Mouse (Mus musculus) liver, embryonic 15.5 days (tissue): ENCODE measurements around the gene Lin54. TPM values are rescaled to one million over a fixed set of nuclear protein-coding genes. Genes with fewer than 3 reads are reported as not detected.

Experiments
- ATAC-seq: fragments of 200-750 bp; cut with Nextera tagmentation; 2 replicates; pipeline ENCODE4 v1.8.0; 2017; ENCODE audit warnings: moderate number of reproducible peaks, mild to moderate bottlenecking, moderate library complexity; ENCODE audit not compliant: insufficient read depth
- H3K27ac ChIP-seq: fragments of 300-500 bp; sonication (generic); replicated peaks from 2 replicates; pipeline ENCODE4 v1.5.1; 2015; ENCODE audit warnings: mild to moderate bottlenecking, inconsistent platforms
- H3K27me3 ChIP-seq: fragments of 300-500 bp; sonication (generic); 2 replicates; pipeline ENCODE4 v1.6.1; 2015; ENCODE audit warnings: mild to moderate bottlenecking, inconsistent platforms
- H3K36me3 ChIP-seq: fragments of 300-500 bp; sonication (generic); replicated peaks from 2 replicates; pipeline ENCODE4 v1.6.1; 2015; ENCODE audit warnings: moderate library complexity, mild to moderate bottlenecking, inconsistent platforms
- H3K4me1 ChIP-seq: fragments of 300-500 bp; sonication (generic); replicated peaks from 2 replicates; pipeline ENCODE4 v1.6.1; 2015; ENCODE audit warnings: inconsistent platforms
- H3K4me2 ChIP-seq: fragments of 300-500 bp; sonication (generic); 2 replicates; pipeline ENCODE4 v1.6.1; 2015; ENCODE audit warnings: moderate library complexity, mild to moderate bottlenecking, inconsistent platforms
- H3K4me3 ChIP-seq: fragments of 300-500 bp; sonication (generic); replicated peaks from 2 replicates; pipeline ENCODE4 v1.5.1; 2015; ENCODE audit warnings: mild to moderate bottlenecking, inconsistent platforms
- H3K9ac ChIP-seq: fragments of 300-500 bp; sonication (generic); 2 replicates; pipeline ENCODE4 v1.6.1; 2015; ENCODE audit warnings: moderate library complexity, mild to moderate bottlenecking, inconsistent platforms
- H3K9me3 ChIP-seq: fragments of 300-500 bp; sonication (generic); replicated peaks from 2 replicates; pipeline ENCODE4 v1.6.1; 2016; ENCODE audit warnings: inconsistent platforms
- WGBS: fragments of 180-500 bp; shearing (Covaris S2); methylation state at CpG from one replicate; pipeline ENCODE4 v1.1.7; 2015; ENCODE audit warnings: mixed read lengths; ENCODE audit not compliant: insufficient replicate concordance; 5-methylcytosine and 5-hydroxymethylcytosine counted together
- polyA plus RNA-seq: library from polyadenylated mRNA; unstranded; fragments of >200 nt; fragmentation: Nextera tagmentation; extraction: Ambion mirVana; gene quantifications from 2 replicates; pipeline ENCODE4 v1.2.1, GENCODE M21; 2015

Lin54 gene
- polyA plus RNA-seq, 1 experiment from 2014 or later = 9.1 TPM

- Histone ChIP-seq H3K9ac (no peak overlapping the region), H3K36me3 (peaks cover 10% of the 10 kb centered on the region), H3K4me2 (peak overlapping the region; percentile 35), H3K4me1 (peaks cover 24% of the 10 kb centered on the region), H3K27ac (no peak overlapping the region), H3K4me3 (no peak overlapping the region; the same call in 1 of the 2 replicates), H3K9me3 (no peaks in the 10 kb centered on the region), H3K27me3 (peaks cover 15% of the 10 kb centered on the region)
- WGBS = 82% methylated on average over 2 of the region's 2 CpGs
- no peak for ATAC-seq
These were observed 19.8 kb upstream of the Lin54 start for GRCm38 (mm10) chr5:100520223-100520622.

GRCm38 (mm10) chr5:100519027-100519411 is 18.6 kb upstream of the Lin54 start:
- peak overlapping the region; percentile 79 for H3K4me2 ChIP-seq
- peak overlapping the region; percentile 85 for H3K4me3 ChIP-seq
- peaks cover 24% of the 10 kb centered on the region for H3K4me1 ChIP-seq
- WGBS = 6% methylated on average over 5 of the region's 5 CpGs
- no peak for ATAC-seq
- H3K9me3 ChIP-seq = no peaks in the 10 kb centered on the region
- H3K9ac ChIP-seq = peak overlapping the region; percentile 81
- H3K36me3 ChIP-seq = peaks cover 6% of the 10 kb centered on the region
- H3K27me3 ChIP-seq = peaks cover 26% of the 10 kb centered on the region
- H3K27ac ChIP-seq = peak overlapping the region; percentile 83

GRCm38 (mm10) chr5:100518049-100519026 is 17.9 kb upstream of the Lin54 start, which contains the start of gene Cops4:
Cops4 (plus strand) TSS chr5:100518309.
- Histone ChIP-seq H3K36me3 (peaks cover 6% of the 10 kb centered on the region), H3K4me1 (peaks cover 23% of the 10 kb centered on the region), H3K27me3 (peaks cover 29% of the 10 kb centered on the region), H3K27ac (peak within 1 kb of the TSS; percentile 83), H3K9me3 (no peaks in the 10 kb centered on the region), H3K9ac (peak within 1 kb of the TSS; percentile 81), H3K4me2 (peak within 1 kb of the TSS; percentile 79), H3K4me3 (peak within 1 kb of the TSS; percentile 85)
- under 1% methylated on average over 64 of the region's 64 CpGs for WGBS
- ATAC-seq = peak; percentile 100

DNA sequence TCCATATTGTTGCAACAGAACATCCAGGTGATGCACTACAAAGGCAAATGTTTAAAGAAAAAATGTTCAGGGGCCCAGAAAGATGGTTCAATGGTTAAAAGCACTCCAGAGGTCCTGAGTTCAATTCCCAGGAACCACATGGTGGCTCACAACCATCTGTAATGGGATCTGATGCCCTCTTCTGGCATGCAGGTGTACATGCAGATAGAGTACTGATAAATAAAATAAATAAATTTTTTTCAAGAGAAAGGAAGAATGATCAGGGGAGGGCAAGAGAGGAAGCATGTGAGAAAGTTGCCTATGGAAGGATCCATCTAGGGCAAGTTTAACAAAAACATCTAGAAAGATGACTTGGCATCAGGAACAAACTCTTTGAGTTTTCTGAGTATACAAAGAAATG is 12.1 kb upstream of the Lin54 start:
- H3K27ac ChIP-seq = no peak overlapping the region
- no peak overlapping the region for H3K4me3 ChIP-seq
- peaks cover 32% of the 10 kb centered on the region for H3K27me3 ChIP-seq
- no peak overlapping the region for H3K9ac ChIP-seq
- no peak for ATAC-seq
- no peaks in the 10 kb centered on the region for H3K36me3 ChIP-seq
- no peaks in the 10 kb centered on the region for H3K9me3 ChIP-seq
- H3K4me1 ChIP-seq = peaks cover 6% of the 10 kb centered on the region
- no peak overlapping the region for H3K4me2 ChIP-seq

GRCm38 (mm10) chr5:100509247-100509646 is 8.8 kb upstream of the Lin54 start:
- Histone ChIP-seq H3K9ac (no peak overlapping the region), H3K27me3 (peaks cover 9% of the 10 kb centered on the region; the same call in 1 of the 2 replicates), H3K9me3 (no peaks in the 10 kb centered on the region), H3K4me3 (no peak overlapping the region), H3K36me3 (no peaks in the 10 kb centered on the region), H3K4me1 (0 out of 2 replicates have a peak, but pooled peaks cover 4% of the 10 kb centered on the region), H3K4me2 (no peak overlapping the region; the same call in 1 of the 2 replicates), H3K27ac (no peak overlapping the region)
- ATAC-seq = no peak
- WGBS = 23% methylated on average over 11 of the region's 11 CpGs

DNA sequence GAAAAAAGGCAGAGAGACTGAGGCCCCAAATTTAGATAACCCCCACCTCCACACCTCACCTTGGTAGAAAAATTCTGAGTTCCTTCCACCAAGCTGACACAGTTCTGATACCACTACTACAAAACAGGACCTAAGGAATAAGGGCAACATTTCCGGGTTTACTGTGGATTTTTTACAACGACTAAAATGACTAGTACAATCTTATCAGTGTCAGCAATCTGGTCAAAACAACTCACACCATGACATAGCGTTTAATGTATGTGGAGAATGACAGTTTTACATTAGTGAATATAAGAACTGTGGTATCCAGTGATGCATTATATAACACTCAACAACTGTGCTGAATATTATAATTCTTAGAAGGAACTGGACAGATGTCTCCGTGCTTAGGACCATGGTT is 828 bp upstream of the Lin54 start:
- Histone ChIP-seq H3K4me2 (peak overlapping the region; percentile 94), H3K4me3 (0 out of 2 replicates have a peak overlapping the region, but pooled peaks have one; percentile 79), H3K9ac (peak overlapping the region; percentile 40; the same call in 1 of the 2 replicates), H3K27me3 (0 out of 2 replicates have a peak, but pooled peaks cover 3% of the 10 kb centered on the region), H3K27ac (peak overlapping the region; percentile 38; the same call in 1 of the 2 replicates), H3K4me1 (peaks cover 36% of the 10 kb centered on the region), H3K9me3 (no peaks in the 10 kb centered on the region), H3K36me3 (no peaks in the 10 kb centered on the region)
- WGBS = 30% methylated on average over 4 of the region's 4 CpGs
- ATAC-seq = no peak

GRCm38 (mm10) chr5:100499831-100500304 is 571 bp downstream of the Lin54 start:
- no peaks in the 10 kb centered on the region for H3K36me3 ChIP-seq
- H3K9ac ChIP-seq = peak overlapping the region; percentile 91
- 0 out of 2 replicates have a peak, but pooled peaks cover 3% of the 10 kb centered on the region for H3K27me3 ChIP-seq
- H3K4me3 ChIP-seq = peak overlapping the region; percentile 79
- peak overlapping the region; percentile 97 for H3K27ac ChIP-seq
- peak overlapping the region; percentile 94 for H3K4me2 ChIP-seq
- ATAC-seq = peak; percentile 58
- H3K9me3 ChIP-seq = no peaks in the 10 kb centered on the region
- peaks cover 41% of the 10 kb centered on the region for H3K4me1 ChIP-seq
- 1% methylated on average over 40 of the region's 41 CpGs for WGBS

DNA sequence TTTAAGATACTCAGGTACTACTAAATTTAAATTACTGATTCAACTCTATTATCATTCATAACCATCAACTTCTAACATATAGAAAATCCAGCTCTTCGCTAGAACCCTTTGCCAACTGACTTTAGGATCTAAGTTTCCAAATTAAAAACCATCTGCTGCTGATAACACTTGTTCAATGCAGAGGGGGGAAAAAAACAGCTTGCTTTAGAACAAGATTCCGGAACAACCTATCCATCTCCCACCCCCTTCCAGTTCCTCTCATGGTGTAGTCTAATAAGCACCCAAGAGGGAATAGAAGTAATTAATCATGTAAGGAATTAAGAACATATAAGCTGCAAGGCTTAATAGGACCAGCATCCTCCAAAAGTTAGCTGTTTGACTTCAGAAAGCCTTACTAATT is 1.2 kb downstream of the Lin54 start:
- ATAC-seq = no peak
- Histone ChIP-seq H3K36me3 (no peaks in the 10 kb centered on the region), H3K27me3 (0 out of 2 replicates have a peak, but pooled peaks cover 3% of the 10 kb centered on the region), H3K4me3 (peak overlapping the region; percentile 79), H3K9ac (peak overlapping the region; percentile 91), H3K9me3 (no peaks in the 10 kb centered on the region), H3K4me2 (peak overlapping the region; percentile 94), H3K4me1 (peaks cover 41% of the 10 kb centered on the region), H3K27ac (peak overlapping the region; percentile 97)
- 8% methylated on average over 2 of the region's 2 CpGs for WGBS

DNA sequence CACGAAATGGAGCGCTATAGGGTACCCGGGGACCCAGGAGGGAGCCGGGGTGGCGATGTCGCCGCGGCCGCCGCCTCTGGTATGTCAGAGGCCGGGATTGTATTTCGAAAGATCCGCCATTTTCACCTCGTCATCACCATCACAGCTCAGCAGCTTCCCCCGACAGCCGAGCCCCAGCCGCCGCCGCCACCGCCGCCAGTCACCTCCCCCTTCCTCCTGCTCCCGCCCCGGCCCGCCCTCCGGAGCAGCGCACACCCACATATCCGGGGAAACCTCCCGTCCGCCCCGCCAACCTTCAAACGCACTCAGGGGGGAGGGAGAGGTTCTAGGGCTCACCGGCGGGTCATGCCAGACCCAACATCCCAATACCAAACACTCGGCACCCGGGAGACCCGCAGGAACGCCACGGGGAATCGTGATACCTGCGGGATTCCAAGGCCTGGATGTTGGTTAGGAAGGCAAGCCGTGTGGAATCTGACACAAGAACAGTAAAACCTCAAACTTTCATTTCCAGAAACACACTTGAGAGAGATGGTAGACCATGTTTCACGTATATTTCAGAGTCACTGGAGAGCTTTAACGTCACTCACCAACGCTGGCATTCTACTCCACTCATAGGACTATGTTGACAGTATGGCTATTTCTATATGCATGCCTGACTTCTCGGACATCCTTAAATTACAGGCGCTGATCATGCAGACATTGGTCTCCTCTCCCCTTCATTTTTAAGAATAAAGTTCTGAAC is 1.8 kb downstream of the Lin54 start:
- peak; percentile 83 for ATAC-seq
- Histone ChIP-seq H3K9ac (peak overlapping the region; percentile 91), H3K4me1 (peaks cover 41% of the 10 kb centered on the region), H3K9me3 (no peaks in the 10 kb centered on the region), H3K4me3 (peak overlapping the region; percentile 79), H3K36me3 (no peaks in the 10 kb centered on the region), H3K4me2 (peak overlapping the region; percentile 94), H3K27ac (peak overlapping the region; percentile 97), H3K27me3 (0 out of 2 replicates have a peak, but pooled peaks cover 3% of the 10 kb centered on the region)
- WGBS = under 1% methylated on average over 46 of the region's 46 CpGs

- H3K4me1 ChIP-seq = peaks cover 33% of the 10 kb centered on the region
- no peak overlapping the region for H3K9ac ChIP-seq
- no peaks in the 10 kb centered on the region for H3K27me3 ChIP-seq
- no peak overlapping the region for H3K4me2 ChIP-seq
- H3K4me3 ChIP-seq = no peak overlapping the region
- no peaks in the 10 kb centered on the region for H3K9me3 ChIP-seq
- WGBS = 62% methylated on average over 4 of the region's 4 CpGs
- no peak for ATAC-seq
- H3K27ac ChIP-seq = no peak overlapping the region
- 0 out of 2 replicates have a peak, but pooled peaks cover 7% of the 10 kb centered on the region for H3K36me3 ChIP-seq
These were observed 8.7 kb downstream of the Lin54 start for GRCm38 (mm10) chr5:100491704-100492103.
